Mouse (Mus musculus) embryonic facial prominence, embryonic 15.5 days (tissue): Measurements from ENCODE around the gene Kif1a. TPM values are rescaled to one million over a fixed set of nuclear protein-coding genes. Genes with fewer than 3 reads are reported as not detected.
A peak's percentile ranks its signal among the peaks of the same experiment; 100 is the strongest.

Source experiments
- ATAC-seq: fragments of 200-750 bp; cut with Nextera tagmentation; 2 replicates; pipeline ENCODE4 v1.8.0; 2017; ENCODE audit warnings: low read depth, moderate TSS enrichment; ENCODE audit not compliant: insufficient number of reproducible peaks, low FRiP score, low TSS enrichment
- H3K27ac ChIP-seq: fragments of 300-500 bp; sonication (generic); replicated peaks from 2 replicates; pipeline ENCODE4 v1.5.1; 2015; ENCODE audit warnings: mild to moderate bottlenecking, inconsistent platforms
- H3K27me3 ChIP-seq: fragments of 300-500 bp; sonication (generic); 2 replicates; pipeline ENCODE4 v1.6.1; 2015; ENCODE audit warnings: inconsistent platforms
- H3K36me3 ChIP-seq: fragments of 300-500 bp; sonication (generic); 2 replicates; pipeline ENCODE4 v1.6.1; 2015; ENCODE audit warnings: mild to moderate bottlenecking, inconsistent platforms
- H3K4me1 ChIP-seq: fragments of 300-500 bp; sonication (generic); 2 replicates; pipeline ENCODE4 v1.6.1; 2015; ENCODE audit warnings: inconsistent platforms
- H3K4me2 ChIP-seq: fragments of 300-500 bp; sonication (generic); replicated peaks from 2 replicates; pipeline ENCODE4 v1.6.1; 2015; ENCODE audit warnings: mild to moderate bottlenecking, inconsistent platforms
- H3K4me3 ChIP-seq: fragments of 300-500 bp; sonication (generic); replicated peaks from 2 replicates; pipeline ENCODE4 v1.5.1; 2015; ENCODE audit warnings: mild to moderate bottlenecking, inconsistent platforms
- H3K9ac ChIP-seq: fragments of 300-500 bp; sonication (generic); 2 replicates; pipeline ENCODE4 v1.6.1; 2015; ENCODE audit warnings: inconsistent platforms
- H3K9me3 ChIP-seq: fragments of 300-500 bp; sonication (generic); replicated peaks from 2 replicates; pipeline ENCODE4 v1.6.1; 2016; ENCODE audit warnings: inconsistent platforms
- WGBS: fragments of 180-500 bp; shearing (Covaris S2); methylation state at CpG from one replicate; pipeline ENCODE4 v1.1.7; 2015; 5-methylcytosine and 5-hydroxymethylcytosine counted together
- polyA plus RNA-seq: library from polyadenylated mRNA; unstranded; fragments of >200 nt; fragmentation: Nextera tagmentation; extraction: Ambion mirVana; gene quantifications from 2 replicates; pipeline ENCODE4 v1.2.1, GENCODE M21; 2015

The Kif1a gene
- 26.8 and 32.7 TPM in 2 replicates for polyA plus RNA-seq

GRCm38 (mm10) chr1:93101571-93102061 lies at the start of gene Kif1a:
TSS of gene Kif1a (minus strand) at chr1:93101951.
- peaks cover 37% of the 10 kb centered on the region for H3K27me3 ChIP-seq
- H3K9me3 ChIP-seq, result no peaks in the 10 kb centered on the region
- no peaks in the 10 kb centered on the region for H3K36me3 ChIP-seq
- peaks cover 22% of the 10 kb centered on the region for H3K4me1 ChIP-seq
- no peak within 1 kb of the TSS for H3K27ac ChIP-seq
- H3K9ac ChIP-seq, result peak within 1 kb of the TSS; percentile 35; the same call in 1 of the 2 replicates
- ATAC-seq, result peak; percentile 65
- peak within 1 kb of the TSS; percentile 55 for H3K4me3 ChIP-seq
- under 1% methylated on average over 39 of the region's 39 CpGs for WGBS
- peak within 1 kb of the TSS; percentile 98 for H3K4me2 ChIP-seq

- 55% methylated on average over 2 of the region's 2 CpGs for WGBS
- H3K9me3 ChIP-seq, result no peaks in the 10 kb centered on the region
- no peaks in the 10 kb centered on the region for H3K27me3 ChIP-seq
- H3K27ac ChIP-seq, result no peak overlapping the region
- H3K36me3 ChIP-seq, result no peaks in the 10 kb centered on the region
- H3K9ac ChIP-seq, result no peak overlapping the region
- no peak overlapping the region for H3K4me2 ChIP-seq
- H3K4me1 ChIP-seq, result no peaks in the 10 kb centered on the region
- ATAC-seq, result no peak
- no peak overlapping the region for H3K4me3 ChIP-seq
These were observed 49.3 kb upstream of the Kif1a start for GRCm38 (mm10) chr1:93150907-93151661.

- H3K9ac ChIP-seq, result no peak overlapping the region
- no peak overlapping the region for H3K27ac ChIP-seq
- no peaks in the 10 kb centered on the region for H3K9me3 ChIP-seq
- H3K4me3 ChIP-seq, result no peak overlapping the region
- H3K4me2 ChIP-seq, result no peak overlapping the region
- WGBS, result 67% methylated on average over 9 of the region's 9 CpGs
- no peak for ATAC-seq
- H3K36me3 ChIP-seq, result no peaks in the 10 kb centered on the region
- 0 out of 2 replicates have a peak, but pooled peaks cover 3% of the 10 kb centered on the region for H3K4me1 ChIP-seq
- no peaks in the 10 kb centered on the region for H3K27me3 ChIP-seq
These were observed 42.4 kb upstream of the Kif1a start for GRCm38 (mm10) chr1:93144176-93144575.

- Histone ChIP-seq H3K9ac (no peak overlapping the region), H3K27ac (no peak overlapping the region), H3K9me3 (no peaks in the 10 kb centered on the region), H3K4me1 (0 out of 2 replicates have a peak, but pooled peaks cover 3% of the 10 kb centered on the region), H3K36me3 (no peaks in the 10 kb centered on the region), H3K4me2 (no peak overlapping the region), H3K27me3 (no peaks in the 10 kb centered on the region), H3K4me3 (no peak overlapping the region)
- ATAC-seq, result no peak
- WGBS, result 86% methylated on average over 1 of the region's 1 CpGs
These were observed 41.1 kb upstream of the Kif1a start for GRCm38 (mm10) chr1:93142871-93143270.

GRCm38 (mm10) chr1:93139713-93140112 lies 38.0 kb upstream of the Kif1a start:
- H3K4me2 ChIP-seq, result no peak overlapping the region

GRCm38 (mm10) chr1:93138534-93138933 lies 36.8 kb upstream of the Kif1a start:
- Histone ChIP-seq H3K4me2 (no peak overlapping the region), H3K4me3 (no peak overlapping the region), H3K9me3 (no peaks in the 10 kb centered on the region), H3K36me3 (no peaks in the 10 kb centered on the region), H3K9ac (no peak overlapping the region), H3K4me1 (no peaks in the 10 kb centered on the region), H3K27ac (no peak overlapping the region), H3K27me3 (no peaks in the 10 kb centered on the region)
- WGBS, result 81% methylated on average over 6 of the region's 6 CpGs
- no peak for ATAC-seq

More at GRCm38 (mm10) chr1:93139713-93140112, 38.0 kb upstream of the Kif1a start:
- Histone ChIP-seq H3K27ac (no peak overlapping the region), H3K36me3 (no peaks in the 10 kb centered on the region), H3K9ac (no peak overlapping the region), H3K9me3 (no peaks in the 10 kb centered on the region), H3K4me3 (no peak overlapping the region), H3K27me3 (no peaks in the 10 kb centered on the region), H3K4me1 (0 out of 2 replicates have a peak, but pooled peaks cover 3% of the 10 kb centered on the region)
- 75% methylated on average over 7 of the region's 7 CpGs for WGBS
- no peak for ATAC-seq

GRCm38 (mm10) chr1:93135036-93135526 lies 33.3 kb upstream of the Kif1a start, which contains the start of gene Agxt:
TSS of gene Agxt (plus strand) at chr1:93135240.
- Histone ChIP-seq H3K4me3 (no peak within 1 kb of the TSS), H3K4me2 (no peak within 1 kb of the TSS), H3K27me3 (no peaks in the 10 kb centered on the region), H3K4me1 (no peaks in the 10 kb centered on the region), H3K9me3 (no peaks in the 10 kb centered on the region), H3K27ac (no peak within 1 kb of the TSS), H3K36me3 (no peaks in the 10 kb centered on the region), H3K9ac (no peak within 1 kb of the TSS)
- WGBS, result 85% methylated on average over 12 of the region's 12 CpGs
- ATAC-seq, result no peak

GRCm38 (mm10) chr1:93132676-93133075 lies 30.9 kb upstream of the Kif1a start:
- WGBS, result 66% methylated on average over 8 of the region's 8 CpGs
- no peak overlapping the region for H3K27ac ChIP-seq

GRCm38 (mm10) chr1:93130242-93130983 lies 28.7 kb upstream of the Kif1a start:
- H3K9me3 ChIP-seq, result no peaks in the 10 kb centered on the region
- no peak overlapping the region for H3K4me3 ChIP-seq
- WGBS, result 64% methylated on average over 10 of the region's 10 CpGs
- no peak overlapping the region for H3K9ac ChIP-seq
- H3K27me3 ChIP-seq, result no peaks in the 10 kb centered on the region
- no peaks in the 10 kb centered on the region; the same call in 1 of the 2 replicates for H3K4me1 ChIP-seq
- H3K36me3 ChIP-seq, result no peaks in the 10 kb centered on the region
- H3K27ac ChIP-seq, result no peak overlapping the region
- no peak overlapping the region for H3K4me2 ChIP-seq
- ATAC-seq, result no peak

More at GRCm38 (mm10) chr1:93132676-93133075, 30.9 kb upstream of the Kif1a start:
- no peak overlapping the region for H3K4me3 ChIP-seq
- ATAC-seq, result no peak
- no peaks in the 10 kb centered on the region for H3K27me3 ChIP-seq
- no peaks in the 10 kb centered on the region; the same call in 1 of the 2 replicates for H3K4me1 ChIP-seq
- H3K4me2 ChIP-seq, result no peak overlapping the region
- H3K9me3 ChIP-seq, result no peaks in the 10 kb centered on the region
- H3K9ac ChIP-seq, result no peak overlapping the region
- no peaks in the 10 kb centered on the region for H3K36me3 ChIP-seq

GRCm38 (mm10) chr1:93128710-93129349 lies 27.1 kb upstream of the Kif1a start:
- Histone ChIP-seq H3K4me2 (no peak overlapping the region), H3K27ac (no peak overlapping the region), H3K4me3 (no peak overlapping the region), H3K9me3 (no peaks in the 10 kb centered on the region), H3K4me1 (peaks cover 6% of the 10 kb centered on the region; the same call in 1 of the 2 replicates), H3K27me3 (no peaks in the 10 kb centered on the region), H3K36me3 (no peaks in the 10 kb centered on the region), H3K9ac (no peak overlapping the region)
- WGBS, result 12% methylated on average over 6 of the region's 6 CpGs
- no peak for ATAC-seq

- Histone ChIP-seq H3K4me3 (no peak overlapping the region), H3K36me3 (no peaks in the 10 kb centered on the region), H3K4me2 (no peak overlapping the region), H3K27me3 (no peaks in the 10 kb centered on the region), H3K4me1 (peaks cover 10% of the 10 kb centered on the region; the same call in 1 of the 2 replicates), H3K27ac (no peak overlapping the region), H3K9me3 (no peaks in the 10 kb centered on the region), H3K9ac (no peak overlapping the region)
- 75% methylated on average over 8 of the region's 8 CpGs for WGBS
- ATAC-seq, result no peak
These were observed 26.5 kb upstream of the Kif1a start for GRCm38 (mm10) chr1:93128209-93128608.
